Mouse (Mus musculus): ENCODE data around the gene Usp49. TPM values are rescaled to one million over a fixed set of nuclear protein-coding genes. Genes with fewer than 3 reads are reported as not detected.

The Usp49 gene
- polyA plus RNA-seq, 1 experiment from 2014 or later: 3.0 TPM

GRCm38 (mm10) chr17:47599511-47600297, 30.8 kb upstream of the Usp49 start:
- no peak overlapping the region for H3K4me2 ChIP-seq (ENCODE audit: low read length)
- H3K27me3 ChIP-seq (ENCODE audit: control insufficient read depth, insufficient read depth, low read length): no peaks in the 10 kb centered on the region
- no peak for ATAC-seq (ENCODE audit: insufficient number of reproducible peaks, insufficient read depth, low FRiP score, low read depth)
- H3K36me3 ChIP-seq (ENCODE audit: control insufficient read depth, insufficient read depth, low read length): peaks cover 86% of the 10 kb centered on the region
- H3K4me1 ChIP-seq (ENCODE audit: control insufficient read depth in 2 of 2, insufficient read depth in 2 of 2, low read length in 2 of 2): peaks cover 23 to 29% of the 10 kb centered on the region in 2 experiments
- 73% methylated on average over 11 of the region's 11 CpGs for WGBS
- H3K27ac ChIP-seq (replicated peaks in 1 of 2; ENCODE audit: control insufficient read depth in 1 of 2, insufficient read depth in 1 of 2, low read depth in 2 of 2, low read length in 2 of 2): peak overlapping the region; percentile 60 to 70
- H3K9me3 ChIP-seq (ENCODE audit: control insufficient read depth, low read length): no peaks in the 10 kb centered on the region
- no peak overlapping the region for H3K9ac ChIP-seq (ENCODE audit: low read length)
- no peak overlapping the region for H3K4me3 ChIP-seq (ENCODE audit: control insufficient read depth in 1 of 2, insufficient read depth in 1 of 2, low read depth in 1 of 2, low read length in 2 of 2)

GRCm38 (mm10) chr17:47600601-47601388, 29.7 kb upstream of the Usp49 start:
- Histone ChIP-seq H3K27ac (replicated peaks in 1 of 2; ENCODE audit: control insufficient read depth in 1 of 2, insufficient read depth in 1 of 2, low read depth in 2 of 2, low read length in 2 of 2) (peak overlapping the region in 1 of 2 experiments; percentile 70; a peak in 2 of 4 replicates), H3K4me3 (ENCODE audit: control insufficient read depth in 1 of 2, insufficient read depth in 1 of 2, low read depth in 1 of 2, low read length in 2 of 2) (no peak overlapping the region), H3K4me2 (ENCODE audit: low read length) (no peak overlapping the region), H3K9ac (ENCODE audit: low read length) (no peak overlapping the region), H3K4me1 (ENCODE audit: control insufficient read depth in 2 of 2, insufficient read depth in 2 of 2, low read length in 2 of 2) (peaks cover 22 to 28% of the 10 kb centered on the region in 2 experiments), H3K9me3 (ENCODE audit: control insufficient read depth, low read length) (no peaks in the 10 kb centered on the region), H3K36me3 (ENCODE audit: control insufficient read depth, insufficient read depth, low read length) (peaks cover 94% of the 10 kb centered on the region), H3K27me3 (ENCODE audit: control insufficient read depth, insufficient read depth, low read length) (no peaks in the 10 kb centered on the region)
- WGBS: 82% methylated on average over 13 of the region's 13 CpGs
- no peak for ATAC-seq (ENCODE audit: insufficient number of reproducible peaks, insufficient read depth, low FRiP score, low read depth)

GRCm38 (mm10) chr17:47601389-47601755, 29.1 kb upstream of the Usp49 start:
- Histone ChIP-seq H3K27me3 (ENCODE audit: control insufficient read depth, insufficient read depth, low read length) (no peaks in the 10 kb centered on the region), H3K36me3 (ENCODE audit: control insufficient read depth, insufficient read depth, low read length) (peaks cover 96% of the 10 kb centered on the region), H3K4me1 (ENCODE audit: control insufficient read depth in 2 of 2, insufficient read depth in 2 of 2, low read length in 2 of 2) (peaks cover 16 to 22% of the 10 kb centered on the region in 2 experiments), H3K9ac (ENCODE audit: low read length) (no peak overlapping the region), H3K9me3 (ENCODE audit: control insufficient read depth, low read length) (no peaks in the 10 kb centered on the region), H3K27ac (replicated peaks in 1 of 2; ENCODE audit: control insufficient read depth in 1 of 2, insufficient read depth in 1 of 2, low read depth in 2 of 2, low read length in 2 of 2) (0 out of 4 replicates have a peak overlapping the region, but pooled peaks of 1 of the 2 experiments have one; percentile 1), H3K4me3 (ENCODE audit: control insufficient read depth in 1 of 2, insufficient read depth in 1 of 2, low read depth in 1 of 2, low read length in 2 of 2) (no peak overlapping the region), H3K4me2 (ENCODE audit: low read length) (no peak overlapping the region)
- ATAC-seq (ENCODE audit: insufficient number of reproducible peaks, insufficient read depth, low FRiP score, low read depth): no peak
- WGBS: 84% methylated on average over 10 of the region's 10 CpGs

GRCm38 (mm10) chr17:47602289-47602688, 28.2 kb upstream of the Usp49 start:
- Histone ChIP-seq H3K4me3 (ENCODE audit: control insufficient read depth in 1 of 2, insufficient read depth in 1 of 2, low read depth in 1 of 2, low read length in 2 of 2) (no peak overlapping the region), H3K4me1 (ENCODE audit: control insufficient read depth in 2 of 2, insufficient read depth in 2 of 2, low read length in 2 of 2) (peaks cover 7 to 13% of the 10 kb centered on the region in 2 experiments), H3K4me2 (ENCODE audit: low read length) (no peak overlapping the region), H3K27me3 (ENCODE audit: control insufficient read depth, insufficient read depth, low read length) (no peaks in the 10 kb centered on the region), H3K36me3 (ENCODE audit: control insufficient read depth, insufficient read depth, low read length) (peaks cover 96% of the 10 kb centered on the region), H3K9ac (ENCODE audit: low read length) (no peak overlapping the region), H3K9me3 (ENCODE audit: control insufficient read depth, low read length) (no peaks in the 10 kb centered on the region), H3K27ac (replicated peaks in 1 of 2; ENCODE audit: control insufficient read depth in 1 of 2, insufficient read depth in 1 of 2, low read depth in 2 of 2, low read length in 2 of 2) (no peak overlapping the region)
- no peak for ATAC-seq (ENCODE audit: insufficient number of reproducible peaks, insufficient read depth, low FRiP score, low read depth)
- WGBS: 91% methylated on average over 11 of the region's 11 CpGs

- Histone ChIP-seq H3K9ac (ENCODE audit: low read length) (no peak overlapping the region), H3K4me1 (ENCODE audit: control insufficient read depth in 2 of 2, insufficient read depth in 2 of 2, low read length in 2 of 2) (peaks cover 0 to 11% of the 10 kb centered on the region in 2 experiments; a peak in 2 of 4 replicates), H3K9me3 (ENCODE audit: control insufficient read depth, low read length) (no peaks in the 10 kb centered on the region), H3K4me2 (ENCODE audit: low read length) (no peak overlapping the region), H3K27me3 (ENCODE audit: control insufficient read depth, insufficient read depth, low read length) (no peaks in the 10 kb centered on the region), H3K27ac (replicated peaks in 1 of 2; ENCODE audit: control insufficient read depth in 1 of 2, insufficient read depth in 1 of 2, low read depth in 2 of 2, low read length in 2 of 2) (no peak overlapping the region), H3K36me3 (ENCODE audit: control insufficient read depth, insufficient read depth, low read length) (peaks cover 74% of the 10 kb centered on the region), H3K4me3 (ENCODE audit: control insufficient read depth in 1 of 2, insufficient read depth in 1 of 2, low read depth in 1 of 2, low read length in 2 of 2) (no peak overlapping the region)
- no peak for ATAC-seq (ENCODE audit: insufficient number of reproducible peaks, insufficient read depth, low FRiP score, low read depth)
- WGBS: 76% methylated on average over 5 of the region's 5 CpGs
Measured at GRCm38 (mm10) chr17:47606220-47606619, 24.3 kb upstream of the Usp49 start.

GRCm38 (mm10) chr17:47609182-47609581, 21.3 kb upstream of the Usp49 start:
- no peaks in the 10 kb centered on the region for H3K9me3 ChIP-seq (ENCODE audit: control insufficient read depth, low read length)
- peaks cover 64% of the 10 kb centered on the region for H3K36me3 ChIP-seq (ENCODE audit: control insufficient read depth, insufficient read depth, low read length)
- H3K9ac ChIP-seq (ENCODE audit: low read length): no peak overlapping the region
- no peak for ATAC-seq (ENCODE audit: insufficient number of reproducible peaks, insufficient read depth, low FRiP score, low read depth)
- no peaks in the 10 kb centered on the region for H3K27me3 ChIP-seq (ENCODE audit: control insufficient read depth, insufficient read depth, low read length)
- H3K4me2 ChIP-seq (ENCODE audit: low read length): no peak overlapping the region
- no peak overlapping the region for H3K27ac ChIP-seq (replicated peaks in 1 of 2; ENCODE audit: control insufficient read depth in 1 of 2, insufficient read depth in 1 of 2, low read depth in 2 of 2, low read length in 2 of 2)
- peaks cover 6 to 23% of the 10 kb centered on the region in 2 experiments; a peak in 3 of 4 replicates for H3K4me1 ChIP-seq (ENCODE audit: control insufficient read depth in 2 of 2, insufficient read depth in 2 of 2, low read length in 2 of 2)
- no peak overlapping the region for H3K4me3 ChIP-seq (ENCODE audit: control insufficient read depth in 1 of 2, insufficient read depth in 1 of 2, low read depth in 1 of 2, low read length in 2 of 2)
- WGBS: 86% methylated on average over 4 of the region's 4 CpGs

GRCm38 (mm10) chr17:47610849-47611660, 19.4 kb upstream of the Usp49 start, which contains the start of the genes Bysl, Med20 and Gm20517:
TSS of gene Bysl (minus strand) at chr17:47611492.
TSS of gene Med20 (plus strand) at chr17:47611582.
TSS of gene Gm20517 (plus strand) at chr17:47611589.
- peak; percentile 91 for ATAC-seq (ENCODE audit: insufficient number of reproducible peaks, insufficient read depth, low FRiP score, low read depth)
- Histone ChIP-seq H3K4me2 (ENCODE audit: low read length) (peak within 1 kb of the TSS; percentile 90), H3K9me3 (ENCODE audit: control insufficient read depth, low read length) (no peaks in the 10 kb centered on the region), H3K27ac (replicated peaks in 1 of 2; ENCODE audit: control insufficient read depth in 1 of 2, insufficient read depth in 1 of 2, low read depth in 2 of 2, low read length in 2 of 2) (peak within 1 kb of the TSS; percentile 45 to 80), H3K4me3 (ENCODE audit: control insufficient read depth in 1 of 2, insufficient read depth in 1 of 2, low read depth in 1 of 2, low read length in 2 of 2) (peak within 1 kb of the TSS; percentile 74 to 91), H3K9ac (ENCODE audit: low read length) (peak within 1 kb of the TSS; percentile 85), H3K4me1 (ENCODE audit: control insufficient read depth in 2 of 2, insufficient read depth in 2 of 2, low read length in 2 of 2) (peaks cover 6 to 23% of the 10 kb centered on the region in 2 experiments; a peak in 3 of 4 replicates), H3K36me3 (ENCODE audit: control insufficient read depth, insufficient read depth, low read length) (peaks cover 64% of the 10 kb centered on the region), H3K27me3 (ENCODE audit: control insufficient read depth, insufficient read depth, low read length) (no peaks in the 10 kb centered on the region)
- WGBS: under 1% methylated on average over 59 of the region's 59 CpGs

Measured in heart, embryonic 14.5 days (tissue).